Mouse (Mus musculus) hindbrain, embryonic 12.5 days (tissue): ENCODE results near the gene Nf2. TPM values are rescaled to one million over a fixed set of nuclear protein-coding genes. Genes with fewer than 3 reads are reported as not detected.

ENCODE experiments used
- ATAC-seq: fragments of 200-750 bp; cut with Nextera tagmentation; 2 replicates; pipeline ENCODE4 v1.8.0; 2017; ENCODE audit warnings: moderate TSS enrichment; ENCODE audit not compliant: low FRiP score
- H3K27ac ChIP-seq: fragments of 300-500 bp; sonication (generic); 2 replicates; pipeline ENCODE4 v1.5.1; 2016; ENCODE audit warnings: mild to moderate bottlenecking
- H3K27me3 ChIP-seq: fragments of 300-500 bp; sonication (generic); 2 replicates; pipeline ENCODE4 v1.6.1; 2016; ENCODE audit warnings: mild to moderate bottlenecking
- H3K36me3 ChIP-seq: fragments of 300-500 bp; sonication (generic); 2 replicates; pipeline ENCODE4 v1.6.1; 2016; ENCODE audit warnings: mild to moderate bottlenecking
- H3K4me1 ChIP-seq: fragments of 300-500 bp; sonication (generic); 2 replicates; pipeline ENCODE4 v1.6.1; 2016
- H3K4me2 ChIP-seq: fragments of 300-500 bp; sonication (generic); replicated peaks from 2 replicates; pipeline ENCODE4 v1.6.1; 2016; ENCODE audit warnings: mild to moderate bottlenecking
- H3K4me3 ChIP-seq: fragments of 300-500 bp; sonication (generic); 2 replicates; pipeline ENCODE4 v1.5.1; 2016; ENCODE audit warnings: mild to moderate bottlenecking
- H3K9ac ChIP-seq: fragments of 300-500 bp; sonication (generic); 2 replicates; pipeline ENCODE4 v1.6.1; 2016; ENCODE audit warnings: mild to moderate bottlenecking, moderate library complexity
- H3K9me3 ChIP-seq: fragments of 300-500 bp; sonication (generic); replicated peaks from 2 replicates; pipeline ENCODE4 v1.6.1; 2016; ENCODE audit warnings: mild to moderate bottlenecking
- WGBS: fragments of 180-500 bp; shearing (Covaris S2); methylation state at CpG from one replicate; pipeline ENCODE4 v1.1.7; 2016; 5-methylcytosine and 5-hydroxymethylcytosine counted together
- polyA plus RNA-seq: library from polyadenylated mRNA; unstranded; fragments of >200 nt; fragmentation: Nextera tagmentation; extraction: Ambion mirVana; gene quantifications from 2 replicates; pipeline ENCODE4 v1.2.1, GENCODE M21; 2016

Gene Nf2
- polyA plus RNA-seq, 1 experiment from 2014 or later = 77.5 TPM

DNA sequence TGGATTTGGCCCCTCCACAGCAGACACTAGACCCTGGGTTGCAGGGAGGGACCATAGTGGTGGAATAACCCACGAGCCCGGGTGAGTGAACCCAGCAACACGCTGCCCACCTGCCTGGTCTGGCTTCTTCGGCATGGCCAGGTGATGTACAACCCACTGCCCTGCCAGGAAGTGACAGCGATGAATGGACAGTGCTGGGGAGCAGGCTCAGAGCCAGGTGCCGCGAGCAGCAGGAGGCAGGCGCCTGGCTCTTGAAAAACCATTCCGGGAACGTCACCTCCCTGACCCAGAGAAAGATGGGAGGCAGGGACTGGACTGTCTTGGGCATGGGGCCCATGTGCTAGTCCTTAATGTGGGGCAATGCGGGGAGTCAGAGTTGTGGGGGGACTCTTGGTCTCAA is 94.5 kb downstream of the Nf2 start:
- Histone ChIP-seq H3K4me2 (no peak overlapping the region), H3K27ac (no peak overlapping the region), H3K9ac (no peak overlapping the region), H3K4me1 (peaks cover 24% of the 10 kb centered on the region), H3K36me3 (no peaks in the 10 kb centered on the region), H3K4me3 (no peak overlapping the region), H3K9me3 (no peaks in the 10 kb centered on the region; the same call in 1 of the 2 replicates), H3K27me3 (peaks cover 11% of the 10 kb centered on the region)
- WGBS = 67% methylated on average over 11 of the region's 11 CpGs
- no peak for ATAC-seq

DNA sequence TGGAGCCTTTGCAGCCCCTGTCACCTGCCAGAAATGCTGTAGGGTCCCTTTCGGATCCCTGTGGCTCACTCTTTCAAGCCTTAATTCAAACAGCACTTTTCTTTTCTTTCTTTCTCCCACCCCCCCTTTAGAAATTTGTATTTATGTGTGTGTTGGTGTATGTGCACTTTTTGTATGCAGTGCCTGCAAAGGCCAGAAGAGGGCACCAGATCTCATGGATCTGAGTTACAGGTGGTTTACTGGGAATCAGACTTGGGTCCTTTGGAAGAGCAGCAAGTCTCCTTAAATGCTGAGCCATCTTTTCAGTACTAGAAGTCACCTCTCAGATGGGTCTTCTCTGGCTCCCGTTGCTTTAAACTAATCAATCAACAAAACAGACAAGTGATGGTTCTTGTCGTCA is 95.3 kb downstream of the Nf2 start:
- WGBS = 92% methylated on average over 3 of the region's 3 CpGs
- H3K4me1 ChIP-seq = peaks cover 24% of the 10 kb centered on the region
- no peak overlapping the region for H3K27ac ChIP-seq

GRCm38 (mm10) chr11:4752836-4753235 is 96.5 kb downstream of the Nf2 start:
- peaks cover 25% of the 10 kb centered on the region for H3K4me1 ChIP-seq
- no peak overlapping the region for H3K4me2 ChIP-seq
- no peaks in the 10 kb centered on the region for H3K36me3 ChIP-seq
- 0 out of 2 replicates have a peak, but pooled peaks have one; percentile 18 for ATAC-seq
- no peaks in the 10 kb centered on the region; the same call in 1 of the 2 replicates for H3K9me3 ChIP-seq
- no peak overlapping the region for H3K9ac ChIP-seq
- 39% methylated on average over 10 of the region's 10 CpGs for WGBS
- H3K27me3 ChIP-seq = peaks cover 29% of the 10 kb centered on the region
- H3K4me3 ChIP-seq = no peak overlapping the region
- no peak overlapping the region for H3K27ac ChIP-seq

More for the DNA sequence above, 95.3 kb downstream of the Nf2 start:
- peaks cover 19% of the 10 kb centered on the region for H3K27me3 ChIP-seq
- no peak overlapping the region for H3K4me3 ChIP-seq
- no peaks in the 10 kb centered on the region for H3K36me3 ChIP-seq
- no peaks in the 10 kb centered on the region; the same call in 1 of the 2 replicates for H3K9me3 ChIP-seq
- no peak for ATAC-seq
- no peak overlapping the region for H3K4me2 ChIP-seq
- H3K9ac ChIP-seq = no peak overlapping the region

GRCm38 (mm10) chr11:4750263-4750662 is 99.1 kb downstream of the Nf2 start:
- WGBS = 11% methylated on average over 9 of the region's 9 CpGs

GRCm38 (mm10) chr11:4747285-4747684 is 102.1 kb downstream of the Nf2 start:
- Histone ChIP-seq H3K27ac (0 out of 2 replicates have a peak overlapping the region, but pooled peaks have one; percentile 35), H3K4me1 (peaks cover 31% of the 10 kb centered on the region), H3K9me3 (no peaks in the 10 kb centered on the region), H3K4me2 (peak overlapping the region; percentile 99), H3K27me3 (peaks cover 79% of the 10 kb centered on the region), H3K9ac (peak overlapping the region; percentile 72), H3K36me3 (no peaks in the 10 kb centered on the region), H3K4me3 (peak overlapping the region; percentile 67)
- 2% methylated on average over 12 of the region's 12 CpGs for WGBS
- ATAC-seq = peak; percentile 27; the same call in 1 of the 2 replicates

More at GRCm38 (mm10) chr11:4750263-4750662, 99.1 kb downstream of the Nf2 start:
- H3K4me1 ChIP-seq = peaks cover 36% of the 10 kb centered on the region
- no peaks in the 10 kb centered on the region for H3K36me3 ChIP-seq
- ATAC-seq = no peak
- H3K4me2 ChIP-seq = no peak overlapping the region
- H3K9me3 ChIP-seq = no peaks in the 10 kb centered on the region; the same call in 1 of the 2 replicates
- H3K4me3 ChIP-seq = no peak overlapping the region
- no peak overlapping the region for H3K27ac ChIP-seq
- H3K9ac ChIP-seq = no peak overlapping the region
- H3K27me3 ChIP-seq = peaks cover 53% of the 10 kb centered on the region

- peaks cover 31% of the 10 kb centered on the region for H3K4me1 ChIP-seq
- H3K9ac ChIP-seq = peak within 1 kb of the TSS; percentile 72
- 0 out of 2 replicates have a peak within 1 kb of the TSS, but pooled peaks have one; percentile 35 for H3K27ac ChIP-seq
- H3K36me3 ChIP-seq = no peaks in the 10 kb centered on the region
- H3K27me3 ChIP-seq = peaks cover 83% of the 10 kb centered on the region
- WGBS = 2% methylated on average over 35 of the region's 73 CpGs
- ATAC-seq = no peak; the same call in 1 of the 2 replicates
- peak within 1 kb of the TSS; percentile 99 for H3K4me2 ChIP-seq
- peak within 1 kb of the TSS; percentile 67 for H3K4me3 ChIP-seq
- no peaks in the 10 kb centered on the region for H3K9me3 ChIP-seq
Measured at GRCm38 (mm10) chr11:4746733-4747132, 102.6 kb downstream of the Nf2 start, which contains the start of gene Cabp7. Cabp7 (minus strand) TSS chr11:4746778.

- H3K27ac ChIP-seq = no peak overlapping the region
- no peaks in the 10 kb centered on the region for H3K36me3 ChIP-seq
- H3K9ac ChIP-seq = peak overlapping the region; percentile 72
- peak overlapping the region; percentile 99 for H3K4me2 ChIP-seq
- no peaks in the 10 kb centered on the region for H3K9me3 ChIP-seq
- under 1% methylated on average over 32 of the region's 39 CpGs for WGBS
- H3K4me3 ChIP-seq = peak overlapping the region; percentile 67
- peaks cover 83% of the 10 kb centered on the region for H3K27me3 ChIP-seq
- no peak for ATAC-seq
- H3K4me1 ChIP-seq = peaks cover 31% of the 10 kb centered on the region
Measured at GRCm38 (mm10) chr11:4745969-4746368, 103.4 kb downstream of the Nf2 start.

- Histone ChIP-seq H3K4me2 (peak overlapping the region; percentile 99), H3K4me1 (peaks cover 31% of the 10 kb centered on the region), H3K9me3 (no peaks in the 10 kb centered on the region), H3K27ac (no peak overlapping the region), H3K9ac (no peak overlapping the region), H3K36me3 (no peaks in the 10 kb centered on the region), H3K4me3 (0 out of 2 replicates have a peak overlapping the region, but pooled peaks have one; percentile 67), H3K27me3 (peaks cover 81% of the 10 kb centered on the region)
- ATAC-seq = no peak
- WGBS = 62% methylated on average over 6 of the region's 6 CpGs
Measured at GRCm38 (mm10) chr11:4744691-4745090, 104.6 kb downstream of the Nf2 start.

DNA sequence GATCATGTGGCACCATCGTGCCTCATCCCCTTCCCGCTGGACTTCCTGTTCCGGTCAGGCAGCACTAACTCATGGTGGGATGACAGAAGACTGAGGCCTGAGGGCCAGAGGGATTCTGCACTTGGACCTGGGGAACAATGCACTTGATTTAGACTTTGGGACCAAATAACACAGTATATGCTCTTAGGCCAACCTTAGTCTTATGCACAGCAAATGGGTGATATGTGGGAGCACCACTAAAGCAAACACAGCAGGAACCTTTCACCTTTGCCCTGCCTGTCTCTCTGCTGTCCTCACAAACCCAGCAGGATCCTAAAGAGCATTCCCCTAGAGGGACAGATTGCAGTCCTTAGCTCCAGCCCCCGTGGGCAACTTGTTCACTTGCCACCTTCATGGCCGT is 108.6 kb downstream of the Nf2 start:
- peaks cover 44% of the 10 kb centered on the region for H3K27me3 ChIP-seq
- no peak for ATAC-seq

DNA sequence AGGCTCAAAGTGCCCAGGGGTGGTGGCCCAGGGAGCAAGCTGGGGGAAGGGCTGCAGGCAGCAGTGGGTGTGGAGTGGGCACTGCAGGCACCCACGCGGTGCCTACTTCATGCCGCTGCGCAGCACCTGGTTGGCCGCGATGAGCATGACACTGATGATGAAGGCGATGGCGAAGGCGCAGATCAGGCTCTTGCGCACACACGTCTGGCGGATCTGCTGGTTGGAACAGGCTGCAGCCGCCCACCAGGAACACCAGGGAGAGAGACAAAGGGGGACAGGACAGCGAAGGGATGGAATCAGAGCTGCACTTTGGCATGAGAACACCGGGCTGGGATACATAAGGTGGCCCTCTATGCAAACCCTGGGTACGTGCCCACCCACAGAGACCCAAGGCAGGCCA is 110.6 kb downstream of the Nf2 start:
- Histone ChIP-seq H3K27ac (no peak overlapping the region), H3K36me3 (no peaks in the 10 kb centered on the region), H3K27me3 (peaks cover 23% of the 10 kb centered on the region), H3K9me3 (no peaks in the 10 kb centered on the region), H3K4me1 (peaks cover 13% of the 10 kb centered on the region; the same call in 1 of the 2 replicates), H3K4me2 (no peak overlapping the region), H3K9ac (no peak overlapping the region), H3K4me3 (no peak overlapping the region)
- ATAC-seq = no peak
- 91% methylated on average over 16 of the region's 16 CpGs for whole genome bisulfite sequencing

More for the DNA sequence above, 108.6 kb downstream of the Nf2 start:
- Histone ChIP-seq H3K4me2 (no peak overlapping the region), H3K36me3 (no peaks in the 10 kb centered on the region), H3K4me1 (peaks cover 20% of the 10 kb centered on the region), H3K9ac (no peak overlapping the region), H3K9me3 (no peaks in the 10 kb centered on the region), H3K4me3 (no peak overlapping the region), H3K27ac (no peak overlapping the region)
- WGBS = 64% methylated on average over 5 of the region's 5 CpGs

DNA sequence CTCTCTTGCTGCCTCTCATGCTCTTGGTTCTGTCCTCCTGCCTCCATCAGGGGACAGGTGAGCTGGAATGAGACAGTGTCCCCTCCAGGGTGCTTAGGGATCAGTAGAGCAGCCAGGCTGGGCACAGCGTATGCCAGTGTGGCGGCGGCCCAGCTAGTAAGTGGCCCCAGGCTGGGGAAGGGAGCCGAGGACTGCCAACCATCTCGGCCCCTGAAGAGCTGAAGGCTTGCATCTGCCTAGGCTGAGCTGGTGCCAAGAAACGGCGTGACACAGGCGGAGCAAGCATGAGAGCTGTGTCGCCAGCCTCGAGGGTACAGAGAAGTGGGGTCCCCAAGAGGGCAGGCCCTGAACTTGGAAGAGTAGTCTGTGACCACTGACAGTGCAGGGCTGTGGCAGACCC is 111.7 kb downstream of the Nf2 start:
- no peak overlapping the region for H3K9ac ChIP-seq
- ATAC-seq = no peak
- no peaks in the 10 kb centered on the region for H3K9me3 ChIP-seq
- no peak overlapping the region for H3K4me2 ChIP-seq
- H3K36me3 ChIP-seq = no peaks in the 10 kb centered on the region
- WGBS = 85% methylated on average over 10 of the region's 10 CpGs
- peaks cover 14% of the 10 kb centered on the region; the same call in 1 of the 2 replicates for H3K27me3 ChIP-seq
- H3K4me3 ChIP-seq = no peak overlapping the region
- H3K27ac ChIP-seq = no peak overlapping the region
- peaks cover 13% of the 10 kb centered on the region; the same call in 1 of the 2 replicates for H3K4me1 ChIP-seq

DNA sequence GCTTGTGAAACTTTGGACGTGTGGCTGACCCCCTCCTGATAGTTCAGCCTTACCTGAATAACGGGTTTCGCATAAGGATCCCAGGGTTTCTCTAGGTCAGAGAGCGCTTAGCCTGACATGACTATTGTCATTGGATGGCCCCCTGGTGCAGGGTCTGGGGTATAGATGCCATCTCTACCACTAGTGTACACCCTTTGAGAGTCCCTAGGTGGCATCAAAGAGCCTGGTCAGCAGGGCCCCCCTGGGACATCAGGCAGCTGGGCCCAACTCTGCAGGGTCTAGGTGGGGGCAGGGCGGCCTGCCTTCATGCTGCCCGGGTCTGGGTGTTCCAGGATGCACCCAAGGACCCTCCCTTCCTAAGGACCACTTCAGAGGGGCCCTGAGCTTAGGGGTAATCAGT is 113.0 kb downstream of the Nf2 start:
- Histone ChIP-seq H3K4me2 (no peak overlapping the region), H3K9ac (no peak overlapping the region), H3K4me1 (peaks cover 16% of the 10 kb centered on the region; the same call in 1 of the 2 replicates), H3K27ac (no peak overlapping the region), H3K4me3 (no peak overlapping the region), H3K27me3 (peaks cover 6% of the 10 kb centered on the region; the same call in 1 of the 2 replicates), H3K36me3 (no peaks in the 10 kb centered on the region), H3K9me3 (no peaks in the 10 kb centered on the region)
- 46% methylated on average over 6 of the region's 6 CpGs for WGBS
- ATAC-seq = no peak

- no peaks in the 10 kb centered on the region for H3K27me3 ChIP-seq
- H3K27ac ChIP-seq = no peak overlapping the region
- no peak overlapping the region for H3K4me3 ChIP-seq
- WGBS = 39% methylated on average over 12 of the region's 12 CpGs
- H3K4me2 ChIP-seq = no peak overlapping the region
- ATAC-seq = peak; percentile 44; the same call in 1 of the 2 replicates
- no peaks in the 10 kb centered on the region for H3K9me3 ChIP-seq
- H3K9ac ChIP-seq = no peak overlapping the region
- peaks cover 22% of the 10 kb centered on the region for H3K4me1 ChIP-seq
- 0 out of 2 replicates have a peak, but pooled peaks cover 3% of the 10 kb centered on the region for H3K36me3 ChIP-seq
Measured at GRCm38 (mm10) chr11:4734179-4734578, 115.2 kb downstream of the Nf2 start.
